Mouse (Mus musculus) hindbrain, postnatal 0 days (tissue): ENCODE measurements around the gene Gm4181. TPM values are rescaled to one million over a fixed set of nuclear protein-coding genes. Genes with fewer than 3 reads are reported as not detected.
"Not testable (repeated sequence)": the region's sequence is repeated elsewhere in the genome, so short reads cannot be mapped to it uniquely, and the experiment has no call there.

Experiments
- ATAC-seq: fragments of 200-750 bp; cut with Nextera tagmentation; 2 replicates; pipeline ENCODE4 v1.8.0; 2017; ENCODE audit warnings: mild to moderate bottlenecking, moderate TSS enrichment, moderate library complexity
- DNase-seq: peaks from one replicate; pipeline ENCODE4 v3.0.0-alpha.2; 2015; ENCODE audit warnings: low spot score
- H3K27ac ChIP-seq: fragments of 300-500 bp; sonication (generic); 2 replicates; pipeline ENCODE4 v1.5.1; 2014; ENCODE audit warnings: mild to moderate bottlenecking
- H3K27me3 ChIP-seq: fragments of 300-500 bp; sonication (generic); 2 replicates; pipeline ENCODE4 v1.6.1; 2014; ENCODE audit warnings: low read length, mixed read lengths; ENCODE audit not compliant: insufficient read depth
- H3K36me3 ChIP-seq: fragments of 300-500 bp; sonication (generic); 2 replicates; pipeline ENCODE4 v1.6.1; 2014; ENCODE audit warnings: low read length, mixed read lengths; ENCODE audit not compliant: insufficient read depth
- H3K4me1 ChIP-seq: fragments of 300-500 bp; sonication (generic); 2 replicates; pipeline ENCODE4 v1.6.1; 2014; ENCODE audit warnings: antibody characterized with exemption, low read length, mixed read lengths; ENCODE audit not compliant: insufficient read depth
- H3K4me2 ChIP-seq: fragments of 300-500 bp; sonication (generic); 2 replicates; pipeline ENCODE4 v1.6.1; 2014; ENCODE audit warnings: low read depth, mild to moderate bottlenecking, low read length, moderate library complexity, mixed read lengths
- H3K4me3 ChIP-seq: fragments of 300-500 bp; sonication (generic); 2 replicates; pipeline ENCODE4 v1.5.1; 2014; ENCODE audit warnings: low read length
- H3K9ac ChIP-seq: fragments of 300-500 bp; sonication (generic); replicated peaks from 2 replicates; pipeline ENCODE4 v1.6.1; 2014; ENCODE audit warnings: mild to moderate bottlenecking, low read length, moderate library complexity, mixed read lengths
- H3K9me3 ChIP-seq: fragments of 300-500 bp; sonication (generic); 2 replicates; pipeline ENCODE4 v1.6.1; 2016; ENCODE audit warnings: low read length, mixed read lengths
- CTCF ChIP-seq: IDR thresholded peaks from 2 replicates; pipeline ENCODE4 v1.5.1; 2016; ENCODE audit warnings: antibody characterized with exemption, control low read depth, low read depth
- WGBS: fragments of 180-500 bp; shearing (Covaris S2); extraction: QIAGEN DNeasy Blood & Tissue Kit; methylation state at CpG from one replicate; pipeline ENCODE4 v1.1.7; 2014; 5-methylcytosine and 5-hydroxymethylcytosine counted together
- polyA plus RNA-seq: library from polyadenylated mRNA; unstranded; fragments of >200 nt; fragmentation: Nextera tagmentation; extraction: Ambion mirVana; gene quantifications from 2 replicates; pipeline ENCODE4 v1.2.1, GENCODE M21; 2015
- total RNA-seq: library from RNA; depleted of rRNA; stranded (reverse); fragments of >200 nt; gene quantifications from 2 replicates; pipeline ENCODE4 v1.2.3, GENCODE M21; 2014; rRNA removed

Gm4181 gene
- not detected in 2 replicates for total RNA-seq
- polyA plus RNA-seq, result not detected in 2 replicates

DNA sequence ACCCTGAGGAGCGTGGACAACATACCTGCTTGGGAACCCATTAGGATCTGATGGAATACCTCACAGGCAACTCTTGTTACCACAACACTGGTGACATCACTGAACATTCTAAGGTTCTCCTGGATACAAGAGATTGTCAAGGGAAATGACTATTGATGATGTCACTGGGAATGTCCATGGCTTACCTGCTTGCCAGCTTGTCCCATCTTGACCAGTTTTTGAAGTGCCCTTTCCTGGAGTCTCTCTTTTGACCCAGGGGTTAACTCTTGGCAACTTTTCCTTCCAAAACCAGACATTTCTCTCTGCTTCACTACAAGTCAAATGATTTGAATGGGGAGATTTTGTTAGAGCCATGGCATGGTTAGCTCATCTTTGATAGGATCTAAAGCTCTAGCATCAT is at the start of gene Gm4181:
Gene Gm4181 (minus strand): TSS at position 101 of the 400 bp plus-strand sequence.
- H3K4me1 ChIP-seq, H3K27ac ChIP-seq, DNase-seq, H3K36me3 ChIP-seq, H3K27me3 ChIP-seq, ATAC-seq, H3K9ac ChIP-seq, H3K4me2 ChIP-seq, H3K9me3 ChIP-seq, H3K4me3 ChIP-seq: not testable (repeated sequence)
- 93% methylated on average over 1 of the region's 1 CpGs for WGBS

DNA sequence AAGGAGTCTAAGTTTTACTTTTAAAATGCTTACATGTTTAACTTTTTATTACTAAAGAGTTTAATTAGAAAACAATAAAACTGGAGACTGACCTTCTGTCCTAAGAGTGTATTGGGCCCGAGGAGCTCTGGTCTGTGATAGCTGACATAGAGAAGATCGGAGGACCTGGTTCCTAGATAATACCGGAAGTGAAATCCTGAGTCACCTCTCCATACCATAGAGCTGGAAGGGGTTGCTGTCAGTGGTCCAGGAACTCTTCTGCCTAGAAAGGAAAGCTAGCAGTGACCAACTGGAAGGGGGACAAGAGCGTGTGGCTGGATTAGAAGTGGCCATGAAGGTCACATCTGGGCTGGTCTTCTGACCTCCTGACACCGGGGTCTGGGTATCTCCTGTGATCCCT is 41.8 kb upstream of the Gm4181 start:
- 90% methylated on average over 5 of the region's 5 CpGs for WGBS
- TF ChIP-seq CTCF, result no peak

DNA sequence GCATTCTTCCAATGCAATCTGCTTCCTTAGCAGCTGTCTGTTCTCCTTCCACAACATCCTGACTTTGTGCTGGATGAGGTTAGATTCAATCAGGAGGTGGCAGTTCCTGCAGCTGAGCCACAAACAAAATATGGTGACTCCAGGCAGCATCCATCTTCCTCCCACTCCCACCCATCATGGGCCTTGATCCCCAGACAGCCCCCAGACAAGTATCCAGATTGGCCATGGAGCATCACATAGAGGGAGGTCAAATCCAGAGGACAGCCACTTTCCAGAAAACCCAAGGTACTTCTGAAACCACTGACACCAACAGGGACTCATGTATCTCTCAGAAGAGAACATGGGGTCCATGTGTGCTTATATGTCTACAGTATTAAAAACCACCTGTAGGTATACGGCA is 3.0 kb downstream of the Gm4181 start:
- H3K4me1 ChIP-seq, H3K4me2 ChIP-seq, H3K36me3 ChIP-seq, H3K4me3 ChIP-seq, DNase-seq, H3K9me3 ChIP-seq, ATAC-seq, H3K27ac ChIP-seq, H3K27me3 ChIP-seq, H3K9ac ChIP-seq: not testable (repeated sequence)
- WGBS, result 92% methylated on average over 1 of the region's 1 CpGs

More for the DNA sequence above, 41.8 kb upstream of the Gm4181 start:
- Histone ChIP-seq H3K9me3 (no peaks in the 10 kb centered on the region), H3K36me3 (no peaks in the 10 kb centered on the region), H3K9ac (no peak overlapping the region), H3K4me1 (no peaks in the 10 kb centered on the region), H3K4me2 (no peak overlapping the region), H3K27ac (no peak overlapping the region), H3K27me3 (no peaks in the 10 kb centered on the region), H3K4me3 (no peak overlapping the region)
- ATAC-seq (no peak), DNase-seq (no peak)

DNA sequence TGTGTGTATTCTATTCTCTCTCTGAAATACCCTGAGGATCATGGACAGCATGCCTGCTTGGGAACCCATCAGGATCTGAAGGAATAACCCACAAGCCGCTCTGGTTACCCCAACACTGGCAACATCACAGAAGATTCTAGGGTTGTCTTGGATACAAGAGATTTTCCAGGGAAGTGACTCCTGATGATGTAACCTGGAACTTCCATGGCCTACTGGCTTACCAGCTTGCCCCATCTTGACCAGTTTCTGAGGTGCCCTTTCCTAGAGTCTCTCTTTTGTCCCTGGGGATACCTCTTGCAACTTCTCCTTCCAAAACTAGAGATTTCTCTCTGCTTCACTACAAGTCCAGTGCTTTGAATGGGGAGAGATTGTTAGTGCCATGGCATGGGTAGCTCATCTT is 24.3 kb downstream of the Gm4181 start, which contains the start of gene Gm17078:
Gene Gm17078 (minus strand): TSS at position 101 of the 400 bp plus-strand sequence.
- Histone ChIP-seq H3K36me3 (no peaks in the 10 kb centered on the region), H3K9ac (no peak within 1 kb of the TSS), H3K4me3 (no peak within 1 kb of the TSS), H3K27me3 (no peaks in the 10 kb centered on the region), H3K4me1 (no peaks in the 10 kb centered on the region), H3K27ac (no peak within 1 kb of the TSS), H3K9me3 (no peaks in the 10 kb centered on the region), H3K4me2 (no peak within 1 kb of the TSS)
- 96% methylated on average over 1 of the region's 1 CpGs for WGBS
- ATAC-seq (no peak), DNase-seq (no peak)
- no peak for TF ChIP-seq CTCF

DNA sequence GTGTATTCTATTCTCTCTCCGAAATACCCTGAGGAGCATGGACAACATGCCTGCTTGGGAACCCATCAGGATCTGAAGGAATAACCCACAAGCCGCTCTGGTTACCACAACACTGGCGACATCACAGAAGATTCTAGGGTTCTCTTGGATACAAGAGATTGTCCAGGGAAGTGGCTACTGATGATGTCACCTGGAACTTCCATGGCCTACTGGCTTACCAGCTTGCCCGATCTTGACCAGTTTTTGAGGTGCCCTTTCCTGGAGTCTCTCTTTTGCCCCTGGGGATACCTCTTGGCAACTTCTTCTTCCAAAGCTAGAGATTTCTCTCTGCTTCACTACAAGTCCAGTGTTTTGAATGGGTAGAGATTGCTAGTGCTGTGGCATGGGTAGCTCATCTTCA is 43.4 kb downstream of the Gm4181 start, which contains the start of gene Gm17174:
Gene Gm17174 (minus strand): TSS at position 101 of the 400 bp plus-strand sequence.
- not testable (repeated sequence) for H3K4me3 ChIP-seq, H3K4me2 ChIP-seq, H3K9ac ChIP-seq, H3K27me3 ChIP-seq, H3K36me3 ChIP-seq, H3K4me1 ChIP-seq, H3K9me3 ChIP-seq, ATAC-seq, H3K27ac ChIP-seq, DNase-seq
- 95% methylated on average over 4 of the region's 4 CpGs for WGBS

Other genes with a start within 250 kb of the Gm4181 start
- gene Vmn2r88, start 224.8 kb downstream of the Gm4181 start, total RNA-seq, result not detected in 2 replicates
- not detected in 2 replicates for gene Vmn2r88, start 224.8 kb downstream of the Gm4181 start, polyA plus RNA-seq
- not detected in 2 replicates for gene Vmn2r89, start 183.8 kb downstream of the Gm4181 start, total RNA-seq
- gene Vmn2r89, start 183.8 kb downstream of the Gm4181 start, polyA plus RNA-seq, result not detected in 2 replicates
- not detected in 2 replicates for gene Gm5622, start 82.9 kb downstream of the Gm4181 start, total RNA-seq
- gene Gm5622, start 82.9 kb downstream of the Gm4181 start, polyA plus RNA-seq, result not detected in 2 replicates
- gene Gm17175, start 61.6 kb downstream of the Gm4181 start, total RNA-seq, result not detected in 2 replicates
- gene Gm17175, start 61.6 kb downstream of the Gm4181 start, polyA plus RNA-seq, result not detected in 2 replicates
- gene Gm17174, start 43.5 kb downstream of the Gm4181 start, total RNA-seq, result not detected in 2 replicates
- gene Gm17174, start 43.5 kb downstream of the Gm4181 start, polyA plus RNA-seq, result not detected in 2 replicates
- gene Gm17078, start 24.4 kb downstream of the Gm4181 start, total RNA-seq, result not detected in 2 replicates
- not detected in 2 replicates for gene Gm17078, start 24.4 kb downstream of the Gm4181 start, polyA plus RNA-seq
- gene Gm17079, start 59.8 kb upstream of the Gm4181 start, total RNA-seq, result not detected in 2 replicates
- not detected in 2 replicates for gene Gm17079, start 59.8 kb upstream of the Gm4181 start, polyA plus RNA-seq
- not detected in 2 replicates for gene Gm5800, start 81.5 kb upstream of the Gm4181 start, total RNA-seq
- not detected in 2 replicates for gene Gm5800, start 81.5 kb upstream of the Gm4181 start, polyA plus RNA-seq
- gene Ang4, start 137.9 kb upstream of the Gm4181 start, total RNA-seq, result not detected in 2 replicates
- gene Ang4, start 137.9 kb upstream of the Gm4181 start, polyA plus RNA-seq, result not detected in 2 replicates
- gene AY358078, start 164.4 kb upstream of the Gm4181 start, total RNA-seq, result not detected in 2 replicates
- not detected in 2 replicates for gene AY358078, start 164.4 kb upstream of the Gm4181 start, polyA plus RNA-seq
- not detected in 2 replicates for gene Ear6, start 218.0 kb upstream of the Gm4181 start, total RNA-seq
- gene Ear6, start 218.0 kb upstream of the Gm4181 start, polyA plus RNA-seq, result not detected in 2 replicates
- 33.1 and 41.9 TPM in 2 replicates for gene Mettl17, start 249.2 kb upstream of the Gm4181 start, total RNA-seq
- 61.8 and 72.5 TPM in 2 replicates for gene Mettl17, start 249.2 kb upstream of the Gm4181 start, polyA plus RNA-seq